Mouse (Mus musculus) hindbrain, embryonic 16.5 days (tissue): ENCODE results near the gene Mob3b. TPM values are rescaled to one million over a fixed set of nuclear protein-coding genes. Genes with fewer than 3 reads are reported as not detected.

Experiments
- ATAC-seq: fragments of 200-750 bp; cut with Nextera tagmentation; 2 replicates; pipeline ENCODE4 v1.8.0; 2017; ENCODE audit warnings: moderate TSS enrichment, moderate library complexity
- H3K27ac ChIP-seq: fragments of 300-500 bp; sonication (generic); 2 replicates; pipeline ENCODE4 v1.5.1; 2014; ENCODE audit warnings: low read depth, mild to moderate bottlenecking, control low read depth, low read length, moderate library complexity
- H3K27me3 ChIP-seq: fragments of 300-500 bp; sonication (generic); replicated peaks from 2 replicates; pipeline ENCODE4 v1.6.1; 2014; ENCODE audit warnings: low read length; ENCODE audit not compliant: control insufficient read depth, insufficient read depth
- H3K36me3 ChIP-seq: fragments of 300-500 bp; sonication (generic); 2 replicates; pipeline ENCODE4 v1.6.1; 2014; ENCODE audit warnings: mild to moderate bottlenecking, low read length, moderate library complexity, mixed read lengths; ENCODE audit not compliant: control insufficient read depth, insufficient read depth
- H3K4me1 ChIP-seq: fragments of 300-500 bp; sonication (generic); 2 replicates; pipeline ENCODE4 v1.6.1; 2014; ENCODE audit warnings: low read depth, low read length; ENCODE audit not compliant: control insufficient read depth, insufficient read depth
- H3K4me2 ChIP-seq: fragments of 300-500 bp; sonication (generic); 2 replicates; pipeline ENCODE4 v1.6.1; 2014; ENCODE audit warnings: mild to moderate bottlenecking, low read length, control low read depth, moderate library complexity
- H3K4me3 ChIP-seq: fragments of 300-500 bp; sonication (generic); 2 replicates; pipeline ENCODE4 v1.5.1; 2014; ENCODE audit warnings: mild to moderate bottlenecking, low read length, control low read depth, moderate library complexity
- H3K9ac ChIP-seq: fragments of 300-500 bp; sonication (generic); 2 replicates; pipeline ENCODE4 v1.6.1; 2014; ENCODE audit warnings: low read depth, mild to moderate bottlenecking, control low read depth, low read length, moderate library complexity
- H3K9me3 ChIP-seq: fragments of 300-500 bp; sonication (generic); 2 replicates; pipeline ENCODE4 v1.6.1; 2014; ENCODE audit warnings: mild to moderate bottlenecking, low read length, moderate library complexity; ENCODE audit not compliant: control insufficient read depth
- WGBS: fragments of 180-500 bp; shearing (Covaris S2); extraction: QIAGEN DNeasy Blood & Tissue Kit; methylation state at CpG from one replicate; pipeline ENCODE4 v1.1.7; 2014; 5-methylcytosine and 5-hydroxymethylcytosine counted together
- polyA plus RNA-seq: library from polyadenylated mRNA; unstranded; fragments of >200 nt; fragmentation: Nextera tagmentation; extraction: Ambion mirVana; gene quantifications from 2 replicates; pipeline ENCODE4 v1.2.1, GENCODE M21; 2015

Mob3b gene
- polyA plus RNA-seq, 1 experiment from 2014 or later = 3.9 TPM

DNA sequence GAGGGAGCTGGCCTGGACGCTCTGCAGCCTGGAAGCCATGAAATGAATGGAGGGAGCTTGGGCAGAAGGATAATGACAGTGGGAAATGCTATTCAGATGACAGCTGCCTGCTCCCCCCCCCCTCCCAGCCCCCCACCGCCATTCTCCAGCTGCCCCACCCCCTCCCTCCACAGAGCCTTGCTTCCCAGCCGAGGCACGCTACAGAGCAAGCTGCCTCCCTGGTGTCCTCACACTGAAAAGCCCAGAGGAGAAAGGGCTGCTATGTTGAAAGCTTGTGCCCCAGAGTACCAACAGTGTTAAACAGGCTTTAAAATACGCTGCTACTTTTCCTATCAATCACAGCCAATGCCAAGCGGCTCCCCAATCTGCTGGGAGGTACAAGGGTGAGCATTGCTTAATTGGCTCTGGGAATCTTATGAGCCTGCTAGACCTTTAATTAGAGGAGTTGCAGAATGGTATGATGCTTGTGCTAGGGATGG, 31.9 kb downstream of the Mob3b start:
- H3K4me1 ChIP-seq = peaks cover 7% of the 10 kb centered on the region
- no peak overlapping the region for H3K4me3 ChIP-seq
- H3K27ac ChIP-seq = no peak overlapping the region
- WGBS = 1% methylated on average over 6 of the region's 6 CpGs
- peak overlapping the region; percentile 1; the same call in 1 of the 2 replicates for H3K4me2 ChIP-seq
- H3K9me3 ChIP-seq = no peaks in the 10 kb centered on the region
- no peaks in the 10 kb centered on the region for H3K27me3 ChIP-seq
- H3K36me3 ChIP-seq = no peaks in the 10 kb centered on the region
- peak; percentile 85 for ATAC-seq
- H3K9ac ChIP-seq = no peak overlapping the region

DNA sequence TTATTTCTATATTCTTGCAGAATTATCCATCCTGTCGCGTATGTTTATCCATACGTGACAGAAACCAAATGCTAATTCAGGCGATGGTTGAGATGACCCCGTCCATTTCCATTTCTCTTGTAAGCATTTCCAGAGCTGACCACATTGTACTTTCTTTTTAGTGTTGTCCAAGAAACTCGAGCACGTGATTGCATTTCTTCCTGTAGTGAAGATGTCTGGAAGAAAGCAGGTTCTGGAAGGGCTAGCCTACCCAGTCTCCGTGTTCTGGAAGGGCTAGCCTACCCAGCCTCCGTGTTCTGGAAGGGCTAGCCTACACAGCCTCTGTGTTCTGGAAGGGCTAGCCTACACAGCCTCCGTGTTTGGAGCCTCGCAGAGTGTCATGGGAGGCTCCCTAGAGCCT, 33.3 kb downstream of the Mob3b start:
- 77% methylated on average over 11 of the region's 11 CpGs for WGBS
- H3K4me1 ChIP-seq = peaks cover 7% of the 10 kb centered on the region

DNA sequence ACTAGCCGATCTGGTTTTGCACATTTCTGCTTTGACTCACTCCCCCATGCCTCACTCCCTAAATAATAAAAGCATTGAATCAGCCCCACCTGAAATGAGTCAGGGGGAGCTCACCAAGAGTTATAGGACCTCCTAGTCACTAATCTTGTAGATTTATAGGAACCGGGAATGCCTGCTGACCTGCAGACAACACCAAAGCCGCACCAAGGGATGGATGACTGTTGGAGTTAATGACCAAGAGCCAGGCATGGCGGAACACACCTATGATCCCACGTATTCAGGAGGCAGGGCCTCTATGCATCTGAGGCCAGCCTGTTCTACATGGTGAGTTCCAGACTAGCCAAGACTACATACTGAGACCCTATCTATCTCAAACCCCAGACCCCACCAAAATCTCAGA, 34.2 kb downstream of the Mob3b start:
- no peak overlapping the region for H3K4me3 ChIP-seq
- H3K36me3 ChIP-seq = no peaks in the 10 kb centered on the region
- H3K4me2 ChIP-seq = no peak overlapping the region
- 77% methylated on average over 5 of the region's 5 CpGs for WGBS
- H3K27me3 ChIP-seq = no peaks in the 10 kb centered on the region
- no peak overlapping the region for H3K27ac ChIP-seq
- no peak overlapping the region for H3K9ac ChIP-seq
- no peak for ATAC-seq
- H3K9me3 ChIP-seq = no peaks in the 10 kb centered on the region
- H3K4me1 ChIP-seq = peaks cover 7% of the 10 kb centered on the region

More for the DNA sequence above, 33.3 kb downstream of the Mob3b start:
- H3K4me2 ChIP-seq = no peak overlapping the region
- H3K27me3 ChIP-seq = no peaks in the 10 kb centered on the region
- no peak overlapping the region for H3K27ac ChIP-seq
- ATAC-seq = no peak
- H3K4me3 ChIP-seq = no peak overlapping the region
- H3K36me3 ChIP-seq = no peaks in the 10 kb centered on the region
- H3K9ac ChIP-seq = no peak overlapping the region
- no peaks in the 10 kb centered on the region for H3K9me3 ChIP-seq

DNA sequence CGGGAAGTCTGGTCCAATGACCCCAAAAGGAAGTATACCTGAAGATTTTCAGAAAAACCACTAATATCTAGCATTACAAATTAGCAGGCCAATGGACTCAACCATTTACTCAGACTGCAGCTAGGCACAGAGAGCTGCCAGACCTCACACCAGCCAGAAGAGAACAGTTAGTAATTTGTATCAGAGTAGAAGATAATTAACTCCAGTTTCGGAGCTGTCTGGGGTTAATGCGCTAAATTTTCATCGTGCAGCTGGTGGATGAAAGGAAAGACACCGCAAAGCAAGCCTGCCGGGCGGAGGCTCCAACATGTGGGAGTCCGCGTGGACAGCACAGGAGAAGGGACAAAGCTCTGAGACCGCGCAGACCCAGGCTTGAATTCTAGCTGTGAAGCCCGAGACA, 36.2 kb downstream of the Mob3b start:
- ATAC-seq = no peak
- H3K9ac ChIP-seq = no peak overlapping the region
- 36% methylated on average over 12 of the region's 12 CpGs for WGBS
- H3K4me2 ChIP-seq = 0 out of 2 replicates have a peak overlapping the region, but pooled peaks have one; percentile 5
- H3K9me3 ChIP-seq = no peaks in the 10 kb centered on the region
- no peaks in the 10 kb centered on the region for H3K36me3 ChIP-seq
- H3K4me1 ChIP-seq = peaks cover 7% of the 10 kb centered on the region
- no peaks in the 10 kb centered on the region for H3K27me3 ChIP-seq
- no peak overlapping the region for H3K4me3 ChIP-seq
- no peak overlapping the region for H3K27ac ChIP-seq

DNA sequence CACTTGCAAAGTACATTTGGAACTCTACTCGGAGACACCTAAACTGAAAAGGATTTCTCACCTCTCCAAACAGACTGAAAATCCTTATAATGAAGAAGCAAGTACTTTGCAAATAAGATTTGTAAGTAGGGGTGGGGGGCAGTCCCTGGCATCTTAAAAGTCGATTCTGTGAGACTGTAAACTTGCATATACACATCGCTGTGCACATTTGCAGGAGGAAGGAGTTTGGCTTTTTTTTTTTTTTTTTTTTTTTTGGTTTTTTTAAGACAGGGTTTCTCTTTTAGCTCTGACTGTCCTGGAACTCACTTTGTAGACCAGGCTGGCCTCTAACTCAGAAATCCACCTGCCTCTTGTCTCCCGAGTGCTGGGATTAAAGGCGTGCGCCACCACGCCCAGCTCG, 36.7 kb downstream of the Mob3b start:
- WGBS = 90% methylated on average over 8 of the region's 8 CpGs
- H3K9ac ChIP-seq = no peak overlapping the region
- no peak for ATAC-seq
- no peak overlapping the region for H3K27ac ChIP-seq
- no peak overlapping the region for H3K4me2 ChIP-seq
- no peaks in the 10 kb centered on the region for H3K9me3 ChIP-seq
- no peaks in the 10 kb centered on the region for H3K27me3 ChIP-seq
- no peak overlapping the region for H3K4me3 ChIP-seq
- H3K36me3 ChIP-seq = no peaks in the 10 kb centered on the region
- peaks cover 6% of the 10 kb centered on the region for H3K4me1 ChIP-seq

DNA sequence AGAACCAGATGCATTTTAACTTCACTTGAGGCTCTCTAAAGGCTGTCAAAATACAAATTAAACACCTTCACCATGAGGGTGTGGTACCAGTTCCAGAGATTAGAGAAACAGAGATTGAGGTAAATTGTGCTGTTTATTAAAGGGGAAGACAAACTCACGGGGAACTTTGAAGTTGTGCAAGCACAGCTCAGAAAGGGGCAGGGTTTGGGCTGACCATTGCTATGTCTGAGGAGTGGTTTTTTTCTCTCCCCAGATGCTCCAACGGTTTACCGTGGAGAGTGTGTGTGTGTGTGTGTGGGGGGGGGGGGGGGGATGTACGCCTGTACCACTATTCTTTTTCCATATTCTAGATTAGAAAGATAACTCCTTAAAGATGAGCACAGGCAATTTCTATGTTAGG, 37.1 kb downstream of the Mob3b start:
- 73% methylated on average over 4 of the region's 4 CpGs for WGBS
- H3K4me2 ChIP-seq = no peak overlapping the region
- ATAC-seq = no peak
- H3K27me3 ChIP-seq = no peaks in the 10 kb centered on the region
- H3K9me3 ChIP-seq = no peaks in the 10 kb centered on the region
- H3K9ac ChIP-seq = no peak overlapping the region
- H3K4me1 ChIP-seq = peaks cover 2% of the 10 kb centered on the region
- no peak overlapping the region for H3K27ac ChIP-seq
- no peak overlapping the region for H3K4me3 ChIP-seq
- no peaks in the 10 kb centered on the region for H3K36me3 ChIP-seq

DNA sequence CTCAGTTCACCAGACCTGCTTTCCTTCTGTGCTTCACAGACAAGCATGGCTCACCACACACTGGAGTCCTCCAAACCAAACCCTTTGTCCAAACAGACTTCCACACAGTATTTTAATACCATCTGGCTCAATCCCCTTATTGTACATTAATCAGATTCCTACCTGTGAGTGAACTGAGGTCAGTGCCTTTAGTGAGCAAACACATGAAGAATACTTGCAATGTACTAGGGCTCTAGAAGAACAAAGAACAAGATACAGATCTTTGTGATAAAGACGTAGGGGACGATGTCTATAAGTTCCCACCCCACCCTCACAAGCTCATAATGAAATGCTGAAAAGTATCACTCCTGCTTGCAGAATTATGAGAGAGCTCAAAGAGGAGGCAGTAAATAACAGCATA, 38.4 kb downstream of the Mob3b start:
- Histone ChIP-seq H3K9me3 (no peaks in the 10 kb centered on the region), H3K27me3 (no peaks in the 10 kb centered on the region), H3K36me3 (no peaks in the 10 kb centered on the region), H3K4me2 (no peak overlapping the region), H3K27ac (no peak overlapping the region), H3K9ac (no peak overlapping the region), H3K4me3 (no peak overlapping the region), H3K4me1 (no peaks in the 10 kb centered on the region)
- no peak for ATAC-seq
- WGBS = 84% methylated on average over 2 of the region's 2 CpGs

DNA sequence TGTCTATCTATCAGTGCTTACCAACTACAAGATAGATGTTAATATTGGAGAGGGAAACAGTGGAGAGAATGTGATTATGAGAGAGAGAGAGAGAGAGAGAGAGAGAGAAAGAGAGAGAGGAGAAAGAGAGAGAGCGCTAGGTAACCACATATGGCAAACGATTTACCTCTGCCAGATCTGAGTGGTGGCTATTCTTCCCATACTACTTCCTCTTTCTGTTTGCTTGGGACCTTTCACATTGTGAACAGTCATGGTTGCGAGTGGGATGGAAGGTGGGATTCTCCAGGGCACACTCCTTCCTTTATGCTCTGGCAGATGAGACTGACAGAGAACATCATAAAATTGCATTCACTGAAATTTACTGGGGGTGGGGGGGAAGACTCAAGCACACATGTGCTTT, 40.1 kb downstream of the Mob3b start:
- Histone ChIP-seq H3K9ac (no peak overlapping the region), H3K4me2 (no peak overlapping the region), H3K4me1 (no peaks in the 10 kb centered on the region), H3K4me3 (no peak overlapping the region), H3K9me3 (no peaks in the 10 kb centered on the region), H3K27ac (no peak overlapping the region), H3K27me3 (no peaks in the 10 kb centered on the region), H3K36me3 (no peaks in the 10 kb centered on the region)
- 89% methylated on average over 3 of the region's 3 CpGs for WGBS
- ATAC-seq = no peak

DNA sequence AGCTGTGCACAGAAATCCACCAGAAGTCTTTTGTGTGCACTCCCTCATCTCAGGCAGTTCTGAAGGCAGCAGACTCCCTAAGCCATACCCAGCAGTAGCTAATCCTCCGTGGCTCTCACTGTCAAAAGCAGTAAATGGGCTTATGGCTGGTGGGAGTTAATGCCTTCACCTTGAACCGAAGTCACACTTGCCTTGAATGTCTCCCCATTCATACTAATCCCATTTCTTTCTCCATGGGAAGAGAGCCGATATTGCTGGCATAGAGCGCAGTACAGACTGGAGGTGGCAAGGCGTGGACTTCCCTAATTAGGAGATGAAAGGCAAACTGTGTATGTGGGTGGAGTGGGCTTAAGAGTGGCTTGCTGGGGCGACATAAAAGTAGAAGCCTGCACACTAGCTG, 41.4 kb downstream of the Mob3b start:
- Histone ChIP-seq H3K9ac (no peak overlapping the region), H3K27ac (no peak overlapping the region), H3K4me2 (no peak overlapping the region), H3K4me1 (no peaks in the 10 kb centered on the region), H3K27me3 (no peaks in the 10 kb centered on the region), H3K4me3 (no peak overlapping the region), H3K36me3 (no peaks in the 10 kb centered on the region), H3K9me3 (no peaks in the 10 kb centered on the region)
- 66% methylated on average over 6 of the region's 6 CpGs for WGBS
- ATAC-seq = no peak

DNA sequence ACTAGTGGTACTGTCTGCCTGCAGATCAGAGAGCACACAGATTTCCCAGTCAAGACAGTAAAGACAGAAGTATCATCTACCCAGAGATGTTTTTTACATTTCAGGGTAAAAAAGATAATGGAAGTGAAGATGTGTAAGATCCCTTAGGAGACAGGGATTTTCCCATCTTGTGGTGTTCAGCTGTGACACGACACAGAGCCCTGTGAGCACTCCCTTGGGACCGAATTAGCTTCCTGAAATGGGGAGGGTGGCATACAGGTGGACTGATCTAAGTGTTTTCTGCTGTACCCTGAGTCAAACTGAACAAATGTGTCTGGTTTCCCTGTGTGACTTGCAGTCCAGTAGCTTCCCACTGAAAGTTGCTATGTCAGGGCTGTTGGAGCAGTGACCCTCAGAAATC, 42.3 kb downstream of the Mob3b start:
- ATAC-seq = no peak
- Histone ChIP-seq H3K9ac (no peak overlapping the region), H3K27ac (no peak overlapping the region), H3K4me1 (no peaks in the 10 kb centered on the region), H3K36me3 (no peaks in the 10 kb centered on the region), H3K4me2 (no peak overlapping the region), H3K27me3 (no peaks in the 10 kb centered on the region), H3K9me3 (no peaks in the 10 kb centered on the region), H3K4me3 (no peak overlapping the region)
- 77% methylated on average over 2 of the region's 2 CpGs for WGBS
